Mouse (Mus musculus): ENCODE data around the gene Tcf25.

DNA sequence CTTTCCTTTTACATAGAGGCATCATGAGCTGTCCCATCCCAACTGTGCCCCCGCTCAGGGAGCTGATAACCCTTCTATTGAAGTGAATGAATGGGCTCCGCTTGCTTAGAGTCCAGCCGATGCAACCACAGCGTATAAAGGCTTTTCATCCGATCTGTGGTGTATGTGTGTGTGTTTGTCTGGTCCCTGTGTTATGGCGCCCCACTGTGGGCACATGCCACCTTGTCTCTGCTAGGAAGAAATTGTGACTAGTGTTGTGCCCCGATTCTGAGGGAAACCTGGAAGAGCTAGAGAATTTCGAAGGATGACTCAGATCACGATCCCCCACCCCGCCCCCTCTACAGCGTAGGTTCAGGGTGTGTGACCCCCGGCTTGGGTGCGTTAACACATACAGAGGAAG, 20.8 kb upstream of the Tcf25 start:
- TF ChIP-seq EP300 (optimal IDR thresholded peaks at IDR 0.05) (no peak), CTCF (IDR thresholded peaks at IDR 0.05; ENCODE audit: low read depth) (peak; percentile 86)

Data from stomach, postnatal 0 days (tissue).